In the genomic region with DNA sequence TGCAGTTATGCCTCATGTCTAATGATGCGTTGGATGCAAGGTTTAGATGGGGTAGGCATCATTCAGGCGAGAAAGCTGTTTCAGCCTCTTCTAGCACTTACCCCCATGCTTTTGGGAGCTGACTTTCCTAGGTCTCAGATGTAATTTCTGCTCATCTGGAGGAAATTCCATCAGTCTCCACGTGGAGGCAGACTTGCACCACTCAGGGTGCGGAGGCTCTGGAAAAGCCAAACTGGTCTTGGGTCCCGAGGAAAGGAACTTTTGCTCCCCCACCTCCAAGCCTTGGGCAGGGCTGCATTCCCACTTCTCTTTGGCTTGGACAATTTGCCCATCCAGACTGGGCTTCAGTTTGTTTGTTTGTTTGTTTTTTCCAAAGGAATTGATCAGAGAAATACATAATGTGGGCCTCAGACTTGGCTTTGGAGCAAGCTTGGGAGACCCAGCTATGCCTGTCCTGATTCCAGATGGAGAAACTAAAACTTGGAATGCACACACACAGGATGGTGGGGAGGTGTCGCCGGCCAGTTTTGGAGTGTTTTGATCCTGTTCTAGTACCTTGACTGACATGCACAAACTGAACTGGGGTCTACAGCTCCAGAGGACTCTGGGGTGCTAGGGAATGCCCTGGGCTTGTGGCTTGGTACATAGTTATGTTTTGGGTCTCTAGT, we compare ENCODE assay signal across 10 mouse cellular contexts. TPM values are rescaled to one million over a fixed set of nuclear protein-coding genes. Genes with fewer than 3 reads are reported as not detected.
DNase-seq lines count a peak whose midpoint lies in the region; ATAC-seq lines count a peak whose summit lies in the region.
"Had no signal": no experiment of that assay in that cellular context is flagged by ENCODE, and none has a peak within 500 bp of the region (broad histone marks: within the 10 kb centered on the region; RNA-seq: fewer than 3 reads in every experiment).

No protein-coding gene starts in this region.

- no peak for ATAC-seq in kidney, embryonic 15.5 days (replicated peaks; ENCODE audit: low FRiP score)
- ATAC-seq in embryonic facial prominence, embryonic 11.5 days (replicated peaks; ENCODE audit: insufficient number of reproducible peaks, low FRiP score, low TSS enrichment, low read depth), result no peak
- ATAC-seq in hindbrain, embryonic 16.5 days, result 0 out of 2 replicates have a peak, but pooled peaks have one; percentile 11
- peak; percentile 39; the same call in 1 of the 2 replicates for ATAC-seq in neutrophil, adult 5-6 weeks (ENCODE audit: extremely low read depth, insufficient number of reproducible peaks, low FRiP score, poor library complexity, severe bottlenecking)

- no peak overlapping the region for H3K4me3 ChIP-seq in kidney, embryonic 15.5 days (replicated peaks)
- no peak overlapping the region for H3K4me3 ChIP-seq in embryonic facial prominence, embryonic 11.5 days (ENCODE audit: low read depth, low read length)
- no peak overlapping the region for H3K4me3 ChIP-seq in hindbrain, embryonic 16.5 days (ENCODE audit: low read length)
- H3K4me3 ChIP-seq: erythroblast, embryonic 14.5 days; stomach, embryonic 15.5 days had no signal

- H3K4me1 ChIP-seq in kidney, embryonic 15.5 days, result peaks cover 19% of the 10 kb centered on the region
- no peaks in the 10 kb centered on the region for H3K4me1 ChIP-seq in embryonic facial prominence, embryonic 11.5 days (ENCODE audit: control insufficient read depth, insufficient read depth, low read length)
- H3K4me1 ChIP-seq in hindbrain, embryonic 16.5 days (ENCODE audit: control insufficient read depth, insufficient read depth, low read depth, low read length), result no peaks in the 10 kb centered on the region

- DNase-seq in kidney, adult 11 months, result peak; percentile 60
- DNase-seq in adrenal gland, adult 2 months, result peak; percentile 70
- peak; percentile 86 for DNase-seq in embryonic facial prominence, embryonic 11.5 days (ENCODE audit: low spot score)
- peak; percentile 76 for DNase-seq in left cerebral cortex, postnatal 4 days
- peak; percentile 51 to 71 for DNase-seq in urinary bladder, adult 18-20 months (ENCODE audit: low spot score in 2 of 2)

- H3K27ac ChIP-seq in kidney, embryonic 15.5 days, result no peak overlapping the region
- no peak overlapping the region for H3K27ac ChIP-seq in embryonic facial prominence, embryonic 11.5 days (replicated peaks; ENCODE audit: low read depth, low read length)
- no peak overlapping the region for H3K27ac ChIP-seq in hindbrain, embryonic 16.5 days (ENCODE audit: low read depth, low read length)
- H3K27ac ChIP-seq: stomach, embryonic 15.5 days had no signal

- H3K36me3 ChIP-seq in kidney, embryonic 15.5 days, result no peaks in the 10 kb centered on the region
- no peaks in the 10 kb centered on the region for H3K36me3 ChIP-seq in embryonic facial prominence, embryonic 11.5 days (replicated peaks; ENCODE audit: control insufficient read depth, insufficient read depth, low read depth, low read length)
- H3K36me3 ChIP-seq in hindbrain, embryonic 16.5 days (ENCODE audit: control insufficient read depth, insufficient read depth, low read length), result no peaks in the 10 kb centered on the region
- H3K36me3 ChIP-seq: stomach, embryonic 15.5 days had no signal

- intact Hi-C loops in left cerebral cortex, postnatal 4 days (cut with DNase I), result no loop called here

- 24% methylated on average over 7 of the region's 7 CpGs for WGBS in kidney, embryonic 15.5 days
- WGBS in embryonic facial prominence, embryonic 11.5 days, result 22% methylated on average over 7 of the region's 7 CpGs
- WGBS in hindbrain, embryonic 16.5 days, result 24% methylated on average over 7 of the region's 7 CpGs

- H3K9me3 ChIP-seq in kidney, embryonic 15.5 days (replicated peaks), result no peaks in the 10 kb centered on the region
- no peaks in the 10 kb centered on the region for H3K9me3 ChIP-seq in embryonic facial prominence, embryonic 11.5 days (replicated peaks; ENCODE audit: control insufficient read depth, low read length)
- no peaks in the 10 kb centered on the region for H3K9me3 ChIP-seq in hindbrain, embryonic 16.5 days (ENCODE audit: control insufficient read depth, low read length)
- H3K9me3 ChIP-seq: stomach, embryonic 15.5 days had no signal

- H3K27me3 ChIP-seq in kidney, embryonic 15.5 days, result no peaks in the 10 kb centered on the region
- no peaks in the 10 kb centered on the region for H3K27me3 ChIP-seq in embryonic facial prominence, embryonic 11.5 days (ENCODE audit: control insufficient read depth, insufficient read depth, low read length)
- no peaks in the 10 kb centered on the region; the same call in 1 of the 2 replicates for H3K27me3 ChIP-seq in hindbrain, embryonic 16.5 days (replicated peaks; ENCODE audit: control insufficient read depth, insufficient read depth, low read length)
- H3K27me3 ChIP-seq: stomach, embryonic 15.5 days had no signal

- no peak overlapping the region for H3K4me2 ChIP-seq in kidney, embryonic 15.5 days
- H3K4me2 ChIP-seq in embryonic facial prominence, embryonic 11.5 days (ENCODE audit: low read depth, low read length), result no peak overlapping the region
- H3K4me2 ChIP-seq in hindbrain, embryonic 16.5 days (ENCODE audit: low read length), result no peak overlapping the region
- H3K4me2 ChIP-seq: stomach, embryonic 15.5 days had no signal

- no peak overlapping the region for H3K9ac ChIP-seq in kidney, embryonic 15.5 days
- H3K9ac ChIP-seq in embryonic facial prominence, embryonic 11.5 days (replicated peaks; ENCODE audit: low read length), result no peak overlapping the region
- H3K9ac ChIP-seq in hindbrain, embryonic 16.5 days (ENCODE audit: low read depth, low read length), result no peak overlapping the region
- H3K9ac ChIP-seq: stomach, embryonic 15.5 days had no signal

RNA-seq across cellular contexts. Expression of a gene that starts 37.8 kb away (rescaled TPM):
- 63.2 and 65.9 TPM in 2 replicates for polyA plus RNA-seq in kidney, embryonic 15.5 days (2015; fragmentation: Nextera tagmentation; extraction: Ambion mirVana)
- total RNA-seq in adrenal gland, adult 2 months (2021), result 10 to 100 TPM; 30.5 TPM
- polyA plus RNA-seq in adrenal gland, adult 2 months (2012; rRNA removed), result 50.0 and 52.5 TPM in 2 replicates
- 65.5 and 74.4 TPM in 2 replicates for polyA plus RNA-seq in embryonic facial prominence, embryonic 11.5 days (2014; fragmentation: Nextera tagmentation; extraction: Ambion mirVana)
- polyA plus RNA-seq in hindbrain, embryonic 16.5 days (2015; fragmentation: Nextera tagmentation; extraction: Ambion mirVana), result 43.8 and 47.4 TPM in 2 replicates
- total RNA-seq in left cerebral cortex, postnatal 4 days (2021), result 10 to 100 TPM; 52.5 to 52.8 TPM
- total RNA-seq in neutrophil, adult 5-6 weeks (2017), result 32.3 and 36.8 TPM in 2 replicates

RNA-seq across cellular contexts. Expression of a gene that starts 45.3 kb away (rescaled TPM):
- polyA plus RNA-seq in kidney, embryonic 15.5 days (2015; fragmentation: Nextera tagmentation; extraction: Ambion mirVana), result 124 and 125 TPM in 2 replicates
- total RNA-seq in adrenal gland, adult 2 months (2021), result 10 to 100 TPM; 56.9 to 61.6 TPM
- 59.3 and 60.1 TPM in 2 replicates for polyA plus RNA-seq in adrenal gland, adult 2 months (2012; rRNA removed)
- 192 and 207 TPM in 2 replicates for polyA plus RNA-seq in embryonic facial prominence, embryonic 11.5 days (2014; fragmentation: Nextera tagmentation; extraction: Ambion mirVana)
- 102 and 129 TPM in 2 replicates for polyA plus RNA-seq in hindbrain, embryonic 16.5 days (2015; fragmentation: Nextera tagmentation; extraction: Ambion mirVana)
- total RNA-seq in left cerebral cortex, postnatal 4 days (2021), result 100 to 1,000 TPM; 119 to 123 TPM
- total RNA-seq in neutrophil, adult 5-6 weeks (2017), result 29.4 and 31.4 TPM in 2 replicates

Comparison
In these comparisons a context has a peak if more than half of its experiments do, and no peak if none do; other contexts are left out.
1. ATAC-seq: peak in hindbrain, embryonic 16.5 days (single experiment) and neutrophil, adult 5-6 weeks (single experiment); none in kidney, embryonic 15.5 days (single experiment) and embryonic facial prominence, embryonic 11.5 days (single experiment).
2. Peak in every context shown above with its lines, with median percentiles within 50 percentile points of each other: DNase-seq.